Mouse (Mus musculus): Measurements from ENCODE around the gene Mfsd4b3.
A peak's percentile ranks its signal among the peaks of the same experiment; 100 is the strongest.
"Not testable (repeated sequence)": the region's sequence is repeated elsewhere in the genome, so short reads cannot be mapped to it uniquely, and the experiment has no call there.

Mfsd4b3 gene

DNA sequence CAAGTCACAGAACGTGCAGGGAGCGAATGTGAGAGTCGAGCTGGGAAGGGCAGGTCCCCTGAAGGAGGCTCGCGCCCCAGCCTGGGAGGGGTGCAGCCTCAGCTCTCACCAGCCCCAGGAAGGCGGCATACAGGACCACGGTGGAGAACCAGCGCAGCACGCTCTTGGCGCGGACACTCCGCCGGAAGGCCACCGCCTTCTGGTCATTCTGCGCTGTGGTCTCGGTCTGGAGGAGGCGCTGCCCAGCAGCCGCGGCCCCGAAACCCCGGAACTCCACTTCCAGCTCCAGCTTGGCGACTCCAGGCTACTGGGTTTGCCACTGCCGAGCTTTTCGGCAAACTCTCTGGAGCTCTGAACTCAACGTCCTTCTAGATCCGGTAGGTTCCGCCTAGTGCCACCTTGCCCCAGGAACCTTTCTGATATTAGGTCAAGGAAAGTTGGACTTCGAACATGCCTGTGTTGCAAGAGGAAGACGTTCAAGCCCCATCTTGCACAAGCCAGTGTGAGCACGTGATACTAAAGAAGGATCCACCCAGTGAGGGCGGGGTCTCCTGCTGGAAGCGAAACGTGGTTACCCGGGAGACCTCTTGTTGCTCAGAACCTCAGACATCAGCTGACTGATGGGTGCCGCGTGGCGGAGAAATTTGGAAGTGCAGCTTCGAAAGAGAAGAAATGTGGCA is at the start of gene Mfsd4b3:
TSS of gene Mfsd4b3 (minus strand) at position 393 of the 680 bp plus-strand sequence.
- DNase-seq = peak; percentile 94 to 96

DNA sequence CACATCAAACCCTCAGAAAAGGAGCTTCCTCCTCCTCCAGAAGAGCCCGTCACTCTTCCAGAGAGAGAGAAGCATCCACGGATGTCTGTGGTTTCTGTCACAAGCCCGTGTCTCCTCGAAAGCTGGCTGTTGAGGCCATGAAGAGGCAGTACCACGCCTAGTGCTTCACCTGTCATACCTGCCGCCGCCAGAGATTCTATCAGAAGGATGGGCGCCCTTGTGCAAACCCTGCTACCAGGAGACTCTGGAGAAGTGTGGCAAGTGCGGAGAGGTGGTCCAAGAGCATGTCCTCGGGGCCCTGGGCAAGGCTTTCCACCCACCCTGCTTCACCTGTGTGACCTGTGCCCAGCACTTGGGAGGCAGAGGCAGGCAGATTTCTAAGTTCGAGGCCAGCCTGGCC is 49.6 kb upstream of the Mfsd4b3 start:
- DNase-seq = no peak

DNA sequence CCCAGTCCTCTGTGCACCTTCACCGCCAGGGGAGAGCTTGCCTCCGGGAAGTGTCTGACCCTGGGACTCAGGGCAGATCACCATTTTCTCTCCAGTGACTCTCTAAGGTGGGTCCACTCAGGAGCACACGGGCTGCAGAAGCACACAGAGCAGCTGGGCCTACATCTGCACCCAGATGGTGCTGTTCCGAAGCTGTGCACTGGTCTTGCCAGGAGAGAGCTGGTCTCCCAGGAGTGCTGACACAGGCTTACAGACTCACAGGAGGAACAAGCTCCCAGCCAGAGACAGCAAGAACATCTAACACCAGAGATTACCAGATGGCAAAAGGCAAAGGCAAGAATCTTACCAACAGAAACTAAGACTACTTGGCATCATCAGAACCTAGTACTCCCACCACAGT is 48.9 kb upstream of the Mfsd4b3 start:
- not testable (repeated sequence) for DNase-seq

DNA sequence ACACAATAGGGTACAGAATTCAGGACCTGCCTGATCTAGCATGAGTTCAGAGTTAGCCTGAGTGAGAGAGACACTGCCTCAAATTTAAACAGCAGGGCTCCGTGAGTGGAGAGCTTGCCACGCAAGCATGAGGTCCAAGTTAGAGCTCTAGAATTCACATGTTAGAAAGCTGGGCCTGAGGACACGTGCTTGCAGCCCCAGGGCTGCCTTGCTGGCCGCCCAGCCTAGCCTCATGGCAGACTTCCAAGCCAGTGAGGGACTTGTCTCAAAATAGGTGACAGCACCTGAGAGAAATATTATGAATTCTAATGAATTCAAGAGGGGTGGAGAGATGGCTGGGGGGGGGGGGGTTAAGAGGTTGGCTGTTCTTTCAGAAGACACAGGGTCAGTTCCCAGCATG is 48.0 kb upstream of the Mfsd4b3 start:
- no peak for DNase-seq

DNA sequence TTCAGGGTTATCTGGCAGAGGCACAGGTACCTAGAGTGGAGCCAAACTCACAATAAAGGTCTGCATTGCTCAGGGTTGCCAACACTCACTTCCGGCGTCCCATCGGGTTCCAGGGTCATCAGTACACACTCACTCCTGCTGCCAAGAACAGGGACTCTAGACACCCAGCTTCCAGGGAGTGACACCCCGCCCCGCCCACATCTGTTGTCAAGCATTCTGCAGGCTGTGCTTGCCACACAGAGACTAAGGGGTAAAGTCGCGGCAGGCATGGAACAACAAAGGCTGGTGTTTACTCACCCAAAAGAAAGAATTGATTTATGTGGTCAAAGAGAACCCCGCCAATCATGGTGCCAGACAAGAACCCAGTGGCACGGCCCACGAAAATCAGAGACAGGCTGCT is 47.0 kb upstream of the Mfsd4b3 start:
- DNase-seq = no peak

DNA sequence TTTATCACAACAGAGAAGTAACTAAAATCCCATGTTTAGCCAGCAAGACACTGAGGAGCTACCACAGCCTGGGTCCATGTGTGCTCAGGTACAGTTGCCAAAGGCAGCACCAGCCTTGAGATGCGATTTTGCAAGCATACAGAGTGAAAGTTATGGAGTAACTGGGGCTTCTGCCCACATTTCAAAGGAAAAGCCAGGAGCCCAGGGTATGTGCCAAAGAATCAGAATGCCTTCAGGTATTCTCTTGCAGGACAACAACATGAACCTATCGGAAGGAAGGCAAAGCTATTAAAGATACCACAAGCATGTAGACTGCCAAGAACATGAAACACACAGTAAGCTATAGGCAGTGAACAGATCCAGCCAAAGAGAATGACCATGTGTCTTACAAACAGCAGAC is 40.8 kb upstream of the Mfsd4b3 start:
- DNase-seq = no peak

DNA sequence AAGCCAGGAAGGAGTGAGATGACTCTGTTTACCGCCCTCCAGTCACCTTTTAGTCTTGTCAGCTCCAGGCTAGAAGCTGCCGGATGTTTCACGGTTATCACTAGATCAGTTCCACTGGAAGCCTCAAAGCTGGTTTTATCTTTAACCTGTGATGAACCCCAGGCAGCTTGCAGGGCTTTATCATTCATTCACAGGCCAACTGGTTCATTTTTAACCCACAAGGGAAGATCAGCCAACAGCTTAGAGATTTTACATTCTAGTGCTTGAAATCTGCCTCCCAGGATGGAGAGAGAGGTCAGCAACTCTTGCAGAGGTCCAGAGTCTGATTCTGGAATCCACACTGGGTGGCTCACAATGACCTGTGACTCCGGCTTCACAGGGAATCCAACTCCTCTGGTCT is 31.2 kb upstream of the Mfsd4b3 start:
- DNase-seq = peak; percentile 14 to 32

DNA sequence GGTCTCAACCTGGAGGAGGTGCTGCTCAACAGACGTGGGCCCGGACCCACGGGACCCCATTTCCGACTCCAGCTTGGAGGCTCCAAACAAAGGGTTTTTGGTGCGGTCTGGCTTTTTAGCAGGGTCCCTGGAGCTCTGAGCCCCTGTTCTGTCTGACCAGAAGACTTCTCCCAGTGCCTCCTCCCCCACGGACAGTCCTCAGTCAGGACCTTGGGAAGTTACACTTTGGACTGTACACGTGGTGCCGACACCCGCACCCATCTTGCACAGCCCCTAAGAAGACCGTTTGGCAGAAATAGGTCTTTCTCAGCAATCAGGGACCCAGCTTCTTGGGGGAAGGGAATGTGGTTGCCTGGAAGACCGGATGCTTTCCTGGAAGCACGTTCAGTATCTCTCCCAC is 26.5 kb upstream of the Mfsd4b3 start, which contains the start of gene Mfsd4b5:
TSS of gene Mfsd4b5 (minus strand) at position 181 of the 400 bp plus-strand sequence.
- DNase-seq = peak; percentile 26 to 49

DNA sequence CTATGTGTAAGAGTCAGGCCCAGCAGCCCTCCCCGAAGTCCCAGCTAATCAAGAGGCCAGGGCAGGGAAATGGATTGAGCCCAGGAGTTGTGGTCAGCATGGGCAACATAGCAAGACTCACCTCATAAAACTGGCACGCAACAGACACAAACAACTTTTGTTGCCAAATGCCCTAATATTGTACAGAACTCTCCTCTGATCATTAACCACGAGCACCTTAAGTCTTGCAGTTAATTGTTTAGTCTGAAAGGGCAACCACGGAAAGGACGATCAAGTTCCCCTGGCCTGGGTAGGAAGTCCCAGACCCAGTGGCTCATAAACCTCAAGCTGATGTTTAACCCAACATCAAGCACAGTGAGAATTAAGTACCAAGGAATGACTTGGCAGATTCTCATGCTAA is 22.7 kb upstream of the Mfsd4b3 start:
- peak; percentile 55 to 71 for DNase-seq

DNA sequence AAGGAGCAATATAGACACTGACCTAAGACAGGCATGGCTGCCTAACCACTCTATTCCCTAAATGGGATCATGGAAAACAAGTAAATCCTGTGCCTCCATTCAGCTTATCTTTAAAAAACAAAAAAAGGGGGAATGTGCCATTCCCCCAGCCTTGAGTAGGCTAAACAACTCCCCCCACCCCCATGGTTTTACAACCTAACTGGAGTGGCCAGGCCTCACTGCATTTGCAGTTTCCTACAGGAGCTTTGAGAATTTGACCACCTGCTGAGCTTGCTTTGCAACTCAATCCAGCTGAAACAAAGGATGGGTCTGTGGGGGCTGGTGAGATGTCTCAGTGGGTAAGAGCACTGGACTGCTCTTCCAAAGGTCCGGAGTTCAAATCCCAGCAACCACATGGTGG is 18.3 kb upstream of the Mfsd4b3 start:
- no peak for DNase-seq

DNA sequence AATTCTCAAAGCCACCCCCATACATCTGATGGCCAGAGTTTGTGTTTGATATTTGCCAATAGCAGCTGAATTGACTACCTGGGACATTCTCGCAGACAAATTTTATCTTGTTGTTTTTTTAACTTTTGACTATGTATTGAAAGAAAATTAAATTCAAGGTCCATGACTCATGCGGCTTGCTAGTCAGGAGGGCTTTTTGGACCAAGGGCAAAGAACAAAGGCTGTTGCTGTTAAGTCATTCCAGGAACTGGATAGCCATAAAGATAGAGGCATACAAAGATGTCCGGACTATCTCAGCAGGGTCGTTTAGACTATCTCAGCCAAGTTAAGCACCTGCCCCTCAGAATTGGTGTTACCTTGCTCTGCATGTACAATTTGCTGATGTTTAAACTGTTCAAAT is 17.4 kb upstream of the Mfsd4b3 start:
- DNase-seq = no peak

DNA sequence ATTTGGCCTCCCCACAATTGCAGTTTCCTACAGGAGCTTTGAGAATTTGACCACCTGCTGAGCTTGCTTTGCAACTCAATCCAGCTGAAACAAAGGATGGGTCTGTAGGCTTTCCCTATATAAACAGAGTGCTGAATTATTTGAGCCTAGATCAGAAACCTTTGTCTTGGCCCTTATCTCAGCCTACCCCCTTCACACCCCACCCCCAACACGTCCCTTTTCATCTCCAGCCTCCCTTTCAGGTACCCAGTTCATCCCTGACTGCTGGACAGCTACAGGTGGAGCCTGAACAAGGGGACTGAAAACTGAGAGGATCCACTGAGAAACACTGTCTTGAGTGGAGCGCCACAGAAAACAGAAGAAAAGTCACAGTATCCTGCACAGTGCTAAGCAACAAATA is 15.8 kb upstream of the Mfsd4b3 start:
- no peak for DNase-seq

DNA sequence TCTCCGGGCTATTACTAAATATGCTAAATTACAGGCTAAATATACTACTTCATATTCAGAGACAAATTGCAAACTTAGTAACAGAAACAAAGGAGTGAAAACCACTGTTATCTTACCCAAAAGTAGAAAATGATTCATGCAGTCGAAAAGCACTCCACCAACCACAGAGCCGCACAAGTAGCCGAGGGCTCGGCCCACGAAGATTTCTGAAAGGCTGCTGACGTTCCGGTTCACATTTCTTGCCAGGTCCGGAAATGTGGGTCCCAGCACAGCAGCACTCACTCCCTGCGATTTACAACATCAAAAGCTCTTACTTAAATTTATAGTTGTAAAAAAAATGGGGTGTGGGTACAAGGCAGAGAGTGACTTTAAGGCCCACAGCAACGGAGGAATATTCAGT is 15.0 kb upstream of the Mfsd4b3 start:
- DNase-seq = peak in 1 of 2 experiments; percentile 33

DNA sequence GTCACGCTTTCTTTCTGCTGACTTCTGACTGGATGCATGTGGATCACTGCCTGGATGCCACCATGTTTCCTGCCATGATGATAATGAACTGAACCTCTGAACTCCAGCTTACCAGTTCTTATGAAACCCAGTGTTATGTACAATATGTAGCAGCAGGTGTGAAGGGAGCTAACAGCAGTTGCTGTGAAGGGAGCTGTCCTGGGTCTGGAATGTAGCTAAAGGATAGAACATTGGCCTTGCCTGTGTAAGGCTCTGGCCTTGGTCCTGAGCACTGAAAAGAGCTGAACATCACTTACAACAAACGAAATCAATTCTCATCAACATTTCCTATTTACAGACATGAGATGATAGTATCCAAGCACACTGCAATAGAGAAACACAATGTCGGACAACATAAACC is 7.6 kb upstream of the Mfsd4b3 start:
- DNase-seq = peak; percentile 58 to 64

DNA sequence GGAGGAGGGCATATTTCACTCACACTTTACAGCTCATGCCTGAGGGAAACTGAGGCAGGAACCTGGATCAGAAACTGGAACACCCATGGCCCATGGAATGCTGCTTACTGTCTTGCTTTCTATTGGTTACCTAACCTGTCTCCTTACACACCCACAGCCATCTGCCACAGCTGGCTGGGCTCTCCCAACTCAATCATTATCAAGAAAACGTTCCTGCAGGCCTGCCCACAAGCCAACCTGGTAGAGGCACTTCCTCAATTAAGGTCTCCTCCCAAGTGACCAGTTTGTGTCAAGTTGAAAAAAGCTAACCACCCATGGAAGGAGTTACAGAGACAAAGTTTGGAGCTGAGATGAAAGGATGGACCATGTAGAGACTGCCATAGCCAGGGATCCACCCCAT is 2.0 kb upstream of the Mfsd4b3 start:
- no peak for DNase-seq

DNA sequence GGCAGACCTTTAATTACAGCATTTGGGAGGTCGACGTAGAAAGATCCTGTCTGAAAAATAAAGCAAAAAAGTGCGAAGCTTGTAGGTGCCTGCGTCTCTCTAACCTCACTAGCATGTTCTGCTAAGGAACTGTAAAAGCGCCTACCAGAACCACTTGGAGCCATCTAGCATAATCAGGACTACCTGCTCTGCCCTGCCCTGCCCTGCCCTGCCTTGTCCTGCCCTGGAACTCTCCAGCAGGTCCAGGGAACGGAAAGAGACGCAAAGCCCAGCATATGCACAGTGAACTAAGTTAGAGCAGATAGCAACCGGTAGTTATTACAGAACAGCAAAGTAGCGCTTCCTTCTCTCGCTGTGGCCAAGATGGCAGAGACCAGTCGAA is 479 bp upstream of the Mfsd4b3 start:
- DNase-seq = no peak

DNA sequence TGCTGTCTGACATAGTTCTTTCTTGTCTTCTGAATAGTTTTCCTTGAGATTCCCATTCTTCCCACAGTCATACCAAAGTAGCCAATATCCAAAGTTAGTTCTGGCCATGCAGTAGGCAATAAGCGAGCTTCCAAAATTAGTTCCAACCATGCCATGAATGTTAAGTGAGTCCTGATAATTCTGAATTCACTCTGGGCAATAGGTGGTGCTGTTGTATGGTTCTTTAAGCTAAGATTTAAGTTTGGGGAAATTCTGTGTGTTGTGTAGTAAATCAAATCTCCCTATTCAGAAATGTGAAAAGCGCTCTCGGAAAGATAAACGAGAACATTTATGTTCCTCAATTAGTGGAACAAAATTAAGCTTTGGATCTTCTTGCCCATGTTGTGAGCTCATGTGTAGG is 1.7 kb downstream of the Mfsd4b3 start:
- no peak for DNase-seq

DNA sequence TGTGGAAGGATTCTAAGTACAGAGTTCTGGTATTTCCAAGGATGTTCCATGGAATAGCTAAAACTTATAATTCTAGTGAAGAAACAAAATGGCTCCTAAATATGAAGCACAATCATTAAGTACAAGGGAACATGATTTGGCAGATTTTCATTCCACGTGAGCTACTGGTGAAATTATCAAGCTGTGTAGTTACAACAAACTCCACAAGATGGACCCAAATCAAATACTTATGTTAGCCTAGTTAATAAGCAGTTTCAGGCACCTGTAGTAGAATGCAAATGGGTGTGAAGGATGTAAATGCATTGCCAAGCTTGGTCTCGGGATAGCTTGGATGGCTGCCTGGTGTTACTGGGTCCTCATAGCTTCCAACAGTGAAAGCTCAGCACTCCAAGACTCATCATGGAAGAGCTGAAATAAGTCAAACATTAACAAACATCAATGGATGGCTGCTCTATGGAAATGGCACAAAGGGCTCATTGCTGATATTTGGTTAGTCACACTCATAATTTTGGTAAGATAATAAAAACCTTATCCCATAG is 3.5 kb downstream of the Mfsd4b3 start:
- no peak for DNase-seq

DNA sequence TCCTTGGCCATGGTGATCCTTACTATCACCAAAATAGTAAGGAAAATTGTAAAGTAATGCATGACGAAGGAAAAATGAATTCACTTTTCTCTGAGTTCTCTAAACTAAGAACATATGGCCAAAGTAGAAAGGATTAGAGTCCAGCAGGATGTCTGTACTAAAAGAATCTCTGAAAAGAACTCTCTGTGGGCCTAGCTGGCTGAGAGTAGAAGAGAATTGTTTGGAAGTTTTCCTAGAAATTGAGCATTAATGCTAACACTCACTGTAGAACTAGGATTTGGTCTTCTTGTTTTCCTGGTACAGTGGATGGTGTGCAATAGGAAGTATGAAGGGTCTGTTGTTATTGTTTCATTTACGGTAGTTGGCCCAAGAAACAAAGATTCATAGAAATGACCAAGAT is 4.8 kb downstream of the Mfsd4b3 start:
- no peak for DNase-seq

DNA sequence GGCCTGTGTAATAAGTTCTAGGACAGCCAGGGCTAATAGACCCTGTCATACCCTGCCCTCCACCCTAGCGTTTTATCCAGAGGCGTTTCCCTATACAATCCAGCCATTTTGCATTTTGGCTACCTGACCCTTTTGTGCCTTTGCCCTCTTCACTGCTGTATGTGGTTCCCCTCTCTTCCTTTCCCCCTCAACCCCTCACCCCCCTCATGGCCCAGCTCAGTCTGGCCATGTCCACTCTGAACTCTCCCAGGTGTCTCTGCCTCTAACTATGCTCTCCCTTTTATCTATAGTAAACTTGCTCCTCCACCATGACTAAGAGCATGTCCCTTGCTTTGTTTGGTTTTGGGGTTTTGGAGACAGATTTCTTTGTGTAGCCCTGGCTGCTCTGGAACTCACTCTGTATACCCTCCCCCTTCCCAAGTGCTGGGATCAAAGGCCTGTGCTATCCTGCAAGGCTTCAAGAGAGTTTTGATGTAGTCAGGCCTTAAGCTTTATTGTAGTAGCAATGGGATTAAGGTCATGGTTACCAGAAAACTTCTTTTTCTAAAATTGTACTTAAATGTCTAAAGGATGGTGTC is 10.5 kb downstream of the Mfsd4b3 start:
- DNase-seq = no peak

DNA sequence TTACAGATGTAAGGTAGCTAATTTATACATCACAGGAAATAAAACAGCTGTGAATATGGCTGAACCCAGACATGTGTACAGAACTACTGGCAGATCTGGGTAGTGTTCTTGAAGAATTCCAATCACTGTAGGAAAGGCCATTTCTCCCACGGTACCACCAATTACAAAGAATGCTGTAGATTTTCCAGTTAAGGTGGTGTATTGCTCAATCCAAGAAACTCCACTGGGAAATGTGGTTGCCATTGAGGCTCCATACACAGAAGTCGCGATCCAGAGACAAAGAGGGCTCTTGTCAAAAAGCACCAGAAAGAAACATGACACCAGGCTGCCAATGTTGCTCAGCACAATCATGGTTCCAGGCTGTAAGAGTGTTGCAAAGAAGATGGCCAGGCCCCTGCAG is 12.8 kb downstream of the Mfsd4b3 start:
- not testable (repeated sequence) for DNase-seq

DNA sequence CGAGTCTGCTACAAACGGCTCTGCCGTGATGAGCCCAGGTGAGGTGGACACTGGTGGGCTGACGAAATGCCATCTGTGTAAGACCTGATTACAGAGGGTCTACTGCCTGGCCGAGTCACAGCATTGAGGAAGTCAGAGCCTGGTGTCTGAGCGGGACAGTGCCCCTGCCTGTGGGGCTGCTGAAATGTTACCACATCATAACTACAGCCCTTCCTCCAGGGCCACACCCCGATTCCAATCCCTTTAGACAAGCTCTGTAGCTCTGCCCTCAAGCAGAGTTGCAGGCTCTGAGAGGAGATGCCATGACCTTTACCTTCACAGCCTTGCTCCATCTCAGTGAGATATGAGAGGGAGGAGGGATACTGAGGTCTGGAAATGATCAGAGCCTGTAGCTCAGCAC is 23.4 kb downstream of the Mfsd4b3 start:
- no peak for DNase-seq

DNA sequence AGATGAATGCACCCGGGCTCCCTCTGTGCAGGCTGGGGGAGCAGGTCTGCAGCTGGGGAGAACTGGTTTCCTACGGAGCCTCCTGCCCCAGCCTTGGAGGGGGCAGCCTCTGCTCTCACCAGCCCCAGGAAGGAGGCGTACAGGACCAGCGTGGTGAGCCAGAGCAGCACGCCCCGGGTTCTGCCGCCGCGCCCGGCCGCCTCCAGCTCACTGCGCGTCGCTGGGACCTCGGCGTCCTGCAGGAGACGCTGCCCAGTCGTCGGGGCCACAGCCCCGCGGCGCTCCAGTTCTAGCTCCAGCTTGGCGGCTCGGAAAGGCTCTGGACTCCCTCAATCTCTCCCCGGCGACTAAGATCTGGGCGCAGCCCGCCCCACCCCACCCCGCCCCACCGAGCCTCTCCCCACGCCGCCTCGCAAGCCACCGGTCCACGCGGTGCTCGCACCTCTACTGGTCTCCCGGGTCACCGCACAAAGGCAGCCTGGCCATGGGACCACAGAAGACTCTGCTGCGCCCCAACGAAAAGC is 33.3 kb downstream of the Mfsd4b3 start, which contains the start of gene Mfsd4b2:
TSS of gene Mfsd4b2 (minus strand) at position 308 of the 524 bp plus-strand sequence.
- DNase-seq = peak; percentile 50 to 65

DNA sequence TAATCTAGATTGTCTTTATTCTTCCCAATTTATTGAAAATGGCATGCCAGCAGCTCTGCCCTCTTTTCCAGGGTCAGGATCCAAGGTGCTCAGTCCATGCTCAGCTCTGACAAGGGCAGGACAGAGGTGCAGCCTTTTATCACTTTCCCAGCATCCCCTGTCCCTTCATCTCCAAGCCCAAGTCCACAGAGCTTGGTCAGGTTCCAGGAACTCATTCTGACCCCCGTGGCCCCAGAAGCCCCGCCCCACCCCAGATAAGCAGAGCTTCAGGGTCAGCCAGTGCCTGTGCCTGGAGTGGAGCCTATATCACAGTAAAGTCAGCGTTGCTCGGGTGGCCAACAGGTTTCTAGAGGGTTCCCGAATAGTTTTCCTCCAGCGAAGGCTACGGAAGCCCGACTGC is 35.4 kb downstream of the Mfsd4b3 start:
- not testable (repeated sequence) for DNase-seq
